Mouse (Mus musculus) CH12F3 (cell line): ENCODE results near the gene Sgcd.
"Not testable (repeated sequence)": the region's sequence is repeated elsewhere in the genome, so short reads cannot be mapped to it uniquely, and the experiment has no call there.

Source experiments
- in situ Hi-C: fragments of 300-500 bp; cut with MboI; formaldehyde crosslinking; loops from 2 replicates; pipeline ENCODE4 v1.14.3; 2020; ENCODE audit warnings: low sequenced_read_pairs

The Sgcd gene

DNA sequence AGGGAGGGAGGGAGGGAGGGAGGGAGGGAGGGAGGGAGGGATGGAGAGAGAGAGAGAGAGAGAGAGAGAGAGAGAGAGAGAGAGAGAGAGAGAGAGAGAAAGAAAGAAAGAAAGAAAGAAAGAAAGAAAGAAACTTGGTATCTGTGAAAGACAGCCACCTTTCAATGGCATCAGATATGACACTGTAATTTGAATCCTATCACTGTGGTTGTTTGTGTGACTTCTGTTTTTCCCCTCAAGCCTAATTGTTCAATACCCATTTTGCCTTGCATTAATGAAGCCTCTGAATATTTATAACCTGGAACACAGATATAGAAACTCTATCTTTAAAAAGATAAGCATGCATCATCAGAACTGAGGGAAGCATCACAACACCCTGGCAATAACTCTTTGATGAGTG, 528.1 kb downstream of the Sgcd start:
- in situ Hi-C loops = not testable (repeated sequence)

DNA sequence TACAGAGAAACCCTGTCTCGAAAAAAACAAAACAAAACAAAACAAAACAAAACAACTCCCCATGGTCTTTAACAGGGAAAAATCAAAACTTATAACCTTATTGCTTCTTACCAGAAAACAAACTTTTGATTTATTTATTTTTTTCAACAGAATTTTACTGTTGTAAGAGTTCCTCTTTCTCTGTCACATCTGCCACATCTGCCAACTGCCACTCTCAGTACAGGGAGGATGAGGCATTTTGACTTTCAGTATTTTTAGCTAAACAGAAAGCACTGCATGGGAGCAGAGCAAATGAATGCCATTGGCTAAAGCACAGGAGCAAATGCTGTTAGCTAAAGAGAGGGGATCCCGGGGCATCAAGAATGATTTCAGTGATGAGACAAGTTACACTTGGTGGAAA, 528.6 kb downstream of the Sgcd start:
- in situ Hi-C loops = no loop called here

DNA sequence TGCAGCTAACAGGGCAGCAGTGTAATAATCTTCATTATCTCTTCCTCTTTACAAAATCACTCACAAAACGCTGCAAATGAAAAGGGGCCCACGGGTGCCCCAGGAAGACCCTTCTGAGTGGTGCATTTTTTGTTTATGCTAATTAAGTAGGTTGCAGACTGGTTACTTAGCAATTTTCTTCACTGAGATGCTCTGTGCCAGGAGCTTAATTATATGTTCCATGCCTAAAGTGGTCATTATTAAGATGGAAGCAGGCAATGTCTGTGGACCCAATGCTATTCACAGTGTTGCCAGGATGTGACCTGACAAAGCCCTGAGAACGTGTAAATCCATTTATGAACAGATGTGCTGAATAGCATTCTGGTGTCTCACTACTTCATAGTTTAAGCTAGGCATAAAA, 529.6 kb downstream of the Sgcd start:
- in situ Hi-C loops = no loop called here

DNA sequence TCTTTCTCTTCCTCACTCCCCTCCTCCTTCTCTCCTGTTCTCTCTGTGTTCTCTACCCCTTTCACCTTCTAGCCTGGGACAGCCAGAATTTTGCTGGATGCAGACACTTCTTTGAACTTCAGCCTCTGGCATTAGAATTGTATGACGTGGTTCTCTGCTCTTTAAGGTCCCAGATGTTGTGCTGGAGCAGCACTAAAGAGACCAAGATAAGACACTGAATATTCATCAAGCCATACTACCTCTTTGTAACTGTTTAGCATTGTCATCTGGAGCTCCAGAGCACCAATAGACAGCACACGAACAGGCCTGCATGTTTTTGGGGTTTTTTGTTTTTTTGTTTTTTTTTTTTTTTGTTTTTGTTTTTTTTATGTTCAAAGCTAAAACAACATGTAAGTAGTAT, 541.0 kb downstream of the Sgcd start:
- in situ Hi-C loops = no loop called here

DNA sequence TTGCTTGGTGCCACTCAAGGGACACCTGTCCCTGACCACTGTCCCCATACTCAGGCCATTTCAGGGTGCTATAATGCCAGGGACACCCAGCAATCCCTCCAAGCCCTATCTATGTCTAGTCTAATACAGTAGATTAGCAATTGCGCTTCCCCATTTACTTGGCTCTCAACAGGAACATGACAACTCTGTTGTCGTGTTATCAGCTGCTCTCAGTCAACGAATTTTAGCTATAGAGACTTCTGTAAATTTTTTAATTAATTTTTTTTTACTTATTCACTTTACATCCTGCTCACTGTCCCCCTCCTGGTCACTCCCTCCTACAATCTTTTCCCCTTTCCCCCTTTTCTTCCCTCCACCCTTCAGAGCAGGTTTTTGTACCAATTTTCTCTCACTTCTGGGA, 542.4 kb downstream of the Sgcd start:
- in situ Hi-C loops = no loop called here

DNA sequence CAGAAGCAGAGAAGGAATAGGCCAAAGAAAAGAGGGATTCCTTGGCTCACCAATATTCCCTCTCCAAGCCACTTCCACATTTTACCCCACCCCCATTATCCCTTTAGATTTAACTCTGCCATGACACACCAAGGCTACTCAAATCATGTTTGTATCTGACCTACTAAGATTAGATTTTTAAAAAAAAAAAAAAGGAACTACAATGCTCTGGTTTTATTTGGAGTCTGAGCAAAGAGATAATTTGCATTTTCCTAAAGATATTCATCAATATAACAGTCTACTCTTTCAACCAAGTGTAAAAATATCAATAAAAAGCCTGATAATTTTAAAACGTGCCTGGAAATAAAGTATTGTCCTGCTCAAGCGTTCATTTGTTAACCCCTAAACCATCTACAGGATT, 543.1 kb downstream of the Sgcd start:
- in situ Hi-C loops = no loop called here

DNA sequence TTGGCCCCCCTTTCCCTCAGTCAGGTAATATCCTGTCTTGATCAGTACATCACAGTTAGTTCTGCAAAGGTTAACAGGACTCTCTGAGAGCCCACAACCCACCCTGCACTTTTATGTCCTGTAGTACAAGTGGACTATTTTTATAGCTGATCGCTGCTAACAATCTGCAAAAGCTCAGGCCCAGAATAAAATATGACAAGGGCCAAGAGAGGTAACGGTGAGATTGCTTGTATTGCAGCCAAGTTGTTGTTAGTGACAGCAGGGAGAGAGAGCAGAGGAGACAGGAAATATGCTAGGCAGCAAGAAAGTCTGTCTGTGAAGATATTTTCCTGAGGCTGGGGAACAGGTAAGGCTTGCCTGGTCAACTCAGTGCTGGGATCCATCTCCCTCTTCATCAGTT, 546.5 kb downstream of the Sgcd start:
- in situ Hi-C loops = no loop called here

DNA sequence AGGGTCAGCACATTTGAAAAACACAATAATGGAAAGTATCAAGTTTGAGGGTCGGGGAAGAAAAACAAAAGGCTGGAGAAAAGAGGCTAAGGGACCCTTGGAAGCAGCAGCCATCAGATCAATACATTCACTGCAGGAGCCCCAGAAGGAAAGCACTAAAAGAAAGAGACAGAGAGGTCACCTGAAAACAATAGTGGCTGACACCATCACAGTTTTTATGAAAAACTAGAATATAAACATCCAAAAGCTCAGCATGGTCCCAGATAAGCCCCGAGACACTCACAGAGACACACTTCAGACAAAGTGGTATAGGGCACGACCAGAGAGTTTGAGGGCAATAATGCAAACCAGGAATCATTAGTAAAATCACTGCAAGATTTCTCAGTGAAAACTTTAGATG, 589.2 kb downstream of the Sgcd start:
- in situ Hi-C loops = no loop called here

DNA sequence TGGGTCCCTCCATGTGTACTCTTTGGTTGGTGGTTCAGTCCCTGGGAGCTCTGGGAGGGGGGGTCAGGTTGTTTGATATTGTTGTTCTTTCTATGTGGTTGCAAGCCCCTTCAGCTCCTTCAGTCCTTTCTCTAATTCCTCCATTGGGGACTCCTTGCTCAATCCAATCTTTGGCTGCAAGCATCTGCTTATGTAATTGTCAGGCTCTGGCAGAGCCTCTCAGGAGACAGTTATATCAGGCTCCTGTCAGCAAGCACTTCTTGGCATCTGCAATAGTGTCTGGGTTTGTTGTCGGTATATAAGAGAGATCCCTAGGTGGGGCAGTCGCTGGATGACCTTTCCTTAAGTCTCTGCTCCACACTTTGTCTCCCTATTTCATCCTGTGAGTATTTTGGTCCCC, 598.0 kb downstream of the Sgcd start:
- in situ Hi-C loops = not testable (repeated sequence)

DNA sequence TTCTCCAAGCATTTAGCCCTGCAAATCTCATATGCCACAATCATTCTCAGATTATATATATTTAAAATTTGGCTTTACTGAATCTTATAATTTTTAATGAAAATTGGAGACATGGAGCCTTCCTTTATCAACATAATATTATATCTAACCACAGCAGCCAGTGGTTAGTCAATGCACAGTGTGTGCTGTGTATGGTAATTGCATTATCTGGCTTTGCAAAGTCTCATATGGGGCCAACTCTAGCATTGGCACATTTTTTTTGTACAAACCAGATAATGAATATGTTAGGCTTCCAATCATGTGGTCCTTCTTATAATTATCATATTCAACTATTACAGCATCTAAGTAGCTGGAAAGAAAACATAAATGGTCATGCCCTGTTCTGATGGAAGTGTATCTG, 599.4 kb downstream of the Sgcd start:
- in situ Hi-C loops = no loop called here

DNA sequence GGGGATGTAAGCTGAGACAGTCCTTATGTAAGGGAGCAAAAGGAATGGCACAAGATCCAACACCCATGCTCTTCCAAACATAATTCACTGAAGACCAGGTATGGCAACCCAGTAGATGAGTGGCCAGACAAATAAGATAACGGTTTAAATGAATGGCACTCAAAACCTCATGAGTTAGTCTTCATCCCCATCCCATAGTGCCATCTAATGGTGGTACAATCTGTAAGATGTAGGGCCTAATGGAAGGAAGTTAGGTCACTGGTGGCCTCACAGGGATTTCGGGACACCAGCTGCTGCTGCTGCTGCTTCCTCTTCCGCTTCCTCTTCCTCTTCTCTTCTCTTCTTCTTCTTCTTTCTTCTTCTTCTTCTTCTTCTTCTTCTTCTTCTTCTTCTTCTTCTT, 601.0 kb downstream of the Sgcd start:
- in situ Hi-C loops = no loop called here

DNA sequence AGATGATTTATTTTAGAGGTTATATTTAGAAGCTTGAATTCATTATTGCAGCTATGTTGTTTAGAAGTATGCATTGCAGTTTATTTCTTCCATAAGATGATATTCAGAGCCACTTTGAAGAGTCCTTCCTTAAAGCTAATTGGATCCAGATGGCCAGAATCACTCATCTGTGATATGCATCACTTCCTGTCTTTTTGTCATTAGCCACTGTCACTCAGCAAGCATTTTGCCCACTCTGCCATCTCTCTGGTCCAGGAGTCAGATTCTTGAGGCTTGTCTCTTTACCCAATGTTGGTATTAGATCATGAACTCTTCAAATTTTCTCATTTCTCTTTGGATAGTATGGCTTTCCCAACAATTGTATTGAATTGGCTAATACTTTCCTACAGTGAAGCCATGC, 602.6 kb downstream of the Sgcd start:
- in situ Hi-C loops = no loop called here

DNA sequence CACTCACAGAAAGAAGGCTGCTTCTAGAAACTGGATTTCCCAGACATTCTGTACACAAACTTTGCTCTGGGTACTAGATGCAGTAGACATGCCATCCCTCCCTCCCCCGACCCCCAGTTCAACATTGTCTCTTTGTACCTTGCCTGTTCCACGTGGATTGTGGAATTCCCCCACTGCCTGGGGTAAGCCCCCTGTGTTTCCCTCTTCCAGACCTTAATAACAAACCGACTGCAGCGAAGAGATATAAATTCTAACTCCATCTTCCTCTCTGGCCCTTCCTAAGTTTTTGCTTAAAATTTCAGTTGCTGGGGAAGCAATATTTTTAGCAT, 609.2 kb downstream of the Sgcd start:
- in situ Hi-C loops = no loop called here

DNA sequence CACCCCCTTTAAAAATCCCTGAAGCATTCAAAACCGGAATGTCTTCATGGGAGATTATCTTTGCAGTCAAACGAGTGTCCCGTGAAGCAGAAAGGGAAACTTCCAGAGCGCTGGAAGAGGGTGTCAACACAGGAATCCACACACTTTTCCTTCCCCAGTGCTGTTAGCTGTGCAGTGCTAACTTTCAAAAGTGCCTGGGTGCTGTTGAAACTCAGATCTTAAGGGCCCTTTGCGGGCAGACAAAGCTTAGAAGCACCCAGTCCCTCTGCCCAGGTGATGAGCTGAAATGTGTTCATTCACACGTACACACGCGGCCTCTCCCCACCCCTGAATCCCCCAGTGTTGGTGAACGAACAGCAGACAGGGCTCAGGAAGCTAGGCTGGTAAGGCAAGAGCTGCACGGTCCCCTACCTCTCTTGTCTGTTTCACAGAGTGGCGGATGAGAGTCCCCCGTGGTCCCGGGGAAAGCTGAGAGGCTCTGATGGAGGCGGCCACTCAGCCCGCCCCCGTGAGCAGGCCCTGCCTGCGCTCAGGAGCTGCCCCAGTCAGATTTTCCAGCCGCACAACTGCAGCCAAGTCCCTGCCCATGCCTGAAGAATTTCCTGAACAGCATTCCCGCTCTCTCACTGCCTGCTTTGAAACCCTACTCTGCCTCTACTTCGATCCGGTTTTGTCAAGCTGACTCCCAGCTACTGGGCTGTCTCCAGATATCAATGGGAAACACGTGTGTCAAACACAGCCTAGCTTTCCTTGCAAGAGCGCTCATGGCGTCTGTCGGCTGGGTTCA, 609.7 kb downstream of the Sgcd start:
- in situ Hi-C loops = no loop called here

DNA sequence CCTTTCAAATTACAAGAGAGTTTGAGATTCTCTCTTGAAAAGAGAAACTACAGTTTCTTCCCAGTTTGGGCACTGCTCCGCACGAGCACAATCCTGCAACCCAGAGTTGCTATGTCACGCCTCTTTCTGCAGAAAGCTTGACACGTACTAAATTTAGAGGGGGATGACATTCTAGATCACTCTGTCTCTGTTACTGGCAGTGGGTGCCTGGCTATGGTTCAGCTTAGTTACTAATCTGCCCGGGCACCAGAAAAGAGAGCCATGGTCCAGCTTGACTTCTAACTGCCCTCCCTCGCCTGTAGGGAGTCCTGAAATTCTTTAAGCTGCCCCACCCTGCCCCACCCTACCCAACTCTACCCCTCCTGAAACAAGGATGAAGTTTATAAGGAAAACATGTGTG, 611.3 kb downstream of the Sgcd start:
- in situ Hi-C loops = no loop called here

DNA sequence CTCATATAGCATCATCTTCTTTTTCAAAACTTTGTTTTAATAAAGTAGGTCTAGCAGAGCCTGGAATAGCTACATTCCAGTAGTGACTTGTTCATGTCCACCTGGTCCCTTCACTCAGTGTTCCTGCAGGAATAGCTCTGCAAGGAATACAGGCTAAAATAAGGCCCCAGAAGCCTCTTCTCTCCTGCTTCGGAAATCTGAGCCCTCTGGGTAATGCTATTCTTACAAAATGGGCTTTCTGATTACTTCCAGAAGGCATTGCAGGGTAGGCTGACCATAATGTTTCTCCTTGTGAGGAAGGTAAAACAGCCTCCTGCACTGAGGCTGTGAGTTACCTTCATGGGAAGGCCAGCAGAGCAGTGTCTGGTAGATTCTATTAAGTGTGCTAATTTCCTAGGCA, 611.9 kb downstream of the Sgcd start:
- in situ Hi-C loops = no loop called here

DNA sequence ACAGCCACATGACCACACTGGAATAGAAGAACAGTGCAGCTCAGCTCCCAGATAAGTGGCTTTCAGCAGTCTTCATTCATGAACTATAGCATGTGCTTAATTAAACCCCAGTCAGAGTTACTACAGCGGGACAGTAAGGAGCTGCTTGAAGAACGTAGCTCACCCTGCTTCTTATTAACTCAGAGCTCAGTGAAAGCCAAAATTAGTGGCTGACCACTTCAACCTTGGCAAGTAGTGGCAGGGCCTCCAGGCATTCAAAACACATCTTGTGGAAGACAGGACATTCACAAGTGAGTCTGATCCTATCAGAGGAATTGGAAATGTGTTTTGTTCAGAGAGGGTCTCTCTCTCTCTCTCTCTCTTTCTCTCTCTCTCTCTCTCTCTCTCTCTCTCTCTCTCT, 617.2 kb downstream of the Sgcd start:
- in situ Hi-C loops = no loop called here

DNA sequence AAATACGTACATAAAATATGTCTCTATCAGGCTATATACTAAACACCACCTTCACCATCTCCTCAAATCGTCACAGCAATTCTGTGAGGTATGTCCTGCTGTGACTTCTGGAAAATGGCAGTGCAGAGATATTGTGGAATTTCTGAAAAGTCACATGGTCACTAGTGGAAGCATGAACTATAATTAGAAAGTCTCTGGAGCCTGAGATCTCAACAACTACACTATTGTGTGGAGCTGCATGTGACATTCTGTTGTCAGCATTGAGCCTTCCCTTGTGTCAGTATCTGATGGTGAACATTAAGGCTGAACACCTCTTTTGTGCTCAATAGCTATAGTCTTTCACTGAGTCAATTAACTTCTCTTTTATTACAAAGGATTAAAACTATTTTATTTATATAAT, 637.2 kb downstream of the Sgcd start:
- in situ Hi-C loops = no loop called here

DNA sequence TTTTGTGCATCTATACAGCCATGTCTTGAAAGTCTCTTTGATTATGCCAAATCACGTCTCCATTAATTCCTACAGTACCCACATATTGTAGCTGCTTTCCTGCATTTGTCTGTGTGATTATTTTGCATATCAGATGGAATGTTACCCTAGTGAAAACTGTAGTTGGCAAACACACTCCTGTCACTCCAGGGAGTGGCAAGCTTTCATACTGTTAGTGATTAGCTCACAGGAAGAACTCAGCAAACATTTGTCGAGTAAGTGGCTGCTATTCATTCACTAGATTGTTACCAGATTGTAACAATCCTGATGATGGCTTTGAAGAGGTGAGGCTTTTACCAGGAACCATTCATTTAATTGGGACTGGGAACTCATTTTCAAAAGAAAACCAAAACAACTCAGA, 645.3 kb downstream of the Sgcd start:
- in situ Hi-C loops = no loop called here

DNA sequence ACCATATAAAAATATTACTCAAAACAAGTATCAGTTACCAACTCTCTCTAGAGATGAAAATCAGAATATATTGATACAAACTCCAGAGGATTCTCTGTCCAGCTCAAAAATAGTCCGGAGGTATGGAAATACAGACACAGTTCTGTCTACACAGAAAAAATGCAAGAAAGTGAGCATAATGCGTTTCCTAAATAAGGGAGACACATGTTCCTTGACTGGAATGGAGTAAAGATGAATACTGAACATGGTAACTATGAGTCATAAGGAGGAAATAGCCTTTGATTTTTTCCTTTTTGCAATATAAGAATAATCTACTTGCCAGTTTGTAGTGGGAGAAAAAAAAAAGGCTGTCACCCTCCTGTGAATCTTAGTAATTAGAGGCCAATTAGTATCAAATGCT, 655.1 kb downstream of the Sgcd start:
- in situ Hi-C loops = no loop called here

DNA sequence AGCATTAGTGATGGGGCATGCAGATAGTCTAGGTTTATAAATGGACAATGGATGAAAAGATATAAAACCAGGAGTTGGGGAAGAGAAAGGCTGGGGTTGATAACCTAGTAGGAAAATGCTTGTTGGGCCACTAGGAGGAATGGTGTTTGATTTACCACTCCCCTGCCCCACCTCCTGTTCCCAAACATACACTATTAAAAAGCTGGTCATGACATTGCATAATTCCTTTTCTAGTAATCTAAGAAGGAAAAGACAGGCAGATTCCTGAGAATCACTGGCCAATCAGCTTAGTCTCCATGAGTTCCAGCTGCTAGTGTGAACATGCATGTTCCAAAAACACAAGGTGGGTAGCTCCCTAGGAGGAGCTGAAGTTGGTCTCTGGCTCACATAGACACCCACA, 683.2 kb downstream of the Sgcd start:
- in situ Hi-C loops = no loop called here

DNA sequence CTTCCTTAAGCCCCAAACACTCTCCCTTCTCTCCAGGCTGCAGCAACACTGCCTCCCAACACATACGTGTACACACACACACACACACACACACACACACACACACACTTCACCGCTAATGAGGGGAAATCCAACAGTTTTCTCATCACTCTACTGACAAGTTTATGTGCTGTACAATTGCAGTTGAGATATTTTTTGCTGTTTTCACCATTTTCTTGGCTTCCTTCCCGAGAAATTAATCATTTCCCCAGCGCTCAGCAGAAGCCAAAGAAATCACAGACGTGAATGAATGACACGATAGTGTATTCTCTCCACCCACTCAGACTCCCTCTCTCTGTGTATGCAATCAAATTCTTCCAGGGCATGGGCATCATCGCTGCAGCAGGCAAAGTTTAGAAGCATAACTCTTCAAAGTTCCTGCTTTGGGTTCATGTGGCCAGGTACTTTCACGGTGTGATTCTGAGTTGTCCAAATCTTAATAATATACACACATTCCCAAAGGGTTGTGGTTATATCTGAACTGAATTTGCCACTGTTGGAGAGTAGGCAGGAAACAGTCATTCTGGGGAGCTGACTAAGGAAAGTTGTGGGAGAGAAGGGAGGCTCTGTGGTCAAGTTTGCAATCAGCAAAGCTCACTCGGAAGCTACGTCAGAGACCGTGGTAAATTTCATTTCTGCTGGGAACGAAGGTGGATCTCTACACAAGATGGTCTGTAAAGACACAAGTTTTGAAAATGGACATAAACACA, 683.9 kb downstream of the Sgcd start:
- in situ Hi-C loops = no loop called here

DNA sequence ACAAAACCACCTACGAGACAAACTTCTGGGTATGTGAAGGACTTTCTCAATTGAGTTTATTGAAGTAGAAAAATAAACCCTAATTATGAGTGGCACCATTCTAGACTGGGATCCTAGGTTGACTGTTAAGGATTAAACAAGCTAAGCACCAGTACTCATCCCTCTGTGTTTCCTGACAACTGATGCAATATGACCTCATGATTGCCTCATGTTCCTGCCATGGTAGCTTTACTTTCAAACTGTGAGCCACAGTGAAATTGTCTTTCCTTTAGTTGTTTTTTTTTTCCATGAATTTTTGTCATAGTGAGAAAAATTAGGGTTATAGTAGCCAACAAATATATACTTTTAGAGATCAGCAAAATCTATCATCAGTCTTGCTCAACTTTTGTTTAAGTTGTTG, 689.0 kb downstream of the Sgcd start:
- in situ Hi-C loops = no loop called here
